18 mouse cellular contexts compared by ENCODE assay signal in the genomic region with DNA sequence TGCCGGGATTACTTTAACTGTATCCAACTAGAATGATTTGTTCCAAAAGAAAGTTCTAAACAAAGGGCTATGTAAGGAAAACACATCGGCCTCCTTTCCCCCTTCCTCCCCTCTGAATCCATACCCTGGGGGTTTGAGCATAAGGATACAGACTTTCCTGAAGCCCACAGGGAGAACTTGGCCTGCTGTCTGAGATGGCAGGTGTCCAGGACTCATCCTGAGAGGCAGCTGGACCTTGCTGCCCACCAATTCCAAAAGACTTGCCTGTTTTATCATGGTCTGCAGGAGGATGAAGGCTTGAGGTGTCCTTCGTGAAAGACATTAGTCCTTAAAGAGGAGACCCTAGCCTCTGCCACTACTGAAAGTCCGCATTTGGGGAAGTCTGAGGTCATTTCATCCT.
"Had no signal": no experiment of that assay in that cellular context is flagged by ENCODE, and none has a peak within 500 bp of the region (broad histone marks: within the 10 kb centered on the region; RNA-seq: fewer than 3 reads in every experiment).

No protein-coding gene starts in this region.

- H3K27ac ChIP-seq: midbrain, embryonic 10.5 days; midbrain, embryonic 12.5 days; midbrain, embryonic 15.5 days; neural tube, embryonic 13.5 days; neural tube, embryonic 15.5 days had no signal

- ATAC-seq: midbrain, embryonic 15.5 days had no signal

- H3K4me3 ChIP-seq: midbrain, embryonic 10.5 days; midbrain, embryonic 12.5 days; midbrain, embryonic 15.5 days; myocyte; neural tube, embryonic 13.5 days; neural tube, embryonic 15.5 days had no signal

- DNase-seq: lung, adult 18-20 months; lung, embryonic 14.5 days; lung, postnatal 10 days; lung, postnatal 4 days; retina, postnatal 1 day; right cerebral cortex, adult 18-20 months; right cerebral cortex, postnatal 25 days; right cerebral cortex, postnatal 4 days; spleen, adult 18-20 months; thymus, adult 18-20 months; thymus, postnatal 14 days; thymus, postnatal 36 days had no signal

- H3K9ac ChIP-seq: lung, embryonic 14.5 days; midbrain, embryonic 12.5 days; midbrain, embryonic 15.5 days; neural tube, embryonic 13.5 days; neural tube, embryonic 15.5 days had no signal

- H3K36me3 ChIP-seq: midbrain, embryonic 10.5 days; midbrain, embryonic 12.5 days; midbrain, embryonic 15.5 days; neural tube, embryonic 13.5 days; neural tube, embryonic 15.5 days had no signal

- H3K9me3 ChIP-seq: midbrain, embryonic 10.5 days; midbrain, embryonic 12.5 days; midbrain, embryonic 15.5 days; neural tube, embryonic 13.5 days; neural tube, embryonic 15.5 days had no signal

- H3K4me2 ChIP-seq: lung, embryonic 14.5 days; midbrain, embryonic 12.5 days; midbrain, embryonic 15.5 days; neural tube, embryonic 13.5 days; neural tube, embryonic 15.5 days had no signal

- H3K4me1 ChIP-seq: neural tube, embryonic 13.5 days; neural tube, embryonic 15.5 days had no signal
